9 mouse cellular contexts compared by ENCODE assay signal in the genomic region with DNA sequence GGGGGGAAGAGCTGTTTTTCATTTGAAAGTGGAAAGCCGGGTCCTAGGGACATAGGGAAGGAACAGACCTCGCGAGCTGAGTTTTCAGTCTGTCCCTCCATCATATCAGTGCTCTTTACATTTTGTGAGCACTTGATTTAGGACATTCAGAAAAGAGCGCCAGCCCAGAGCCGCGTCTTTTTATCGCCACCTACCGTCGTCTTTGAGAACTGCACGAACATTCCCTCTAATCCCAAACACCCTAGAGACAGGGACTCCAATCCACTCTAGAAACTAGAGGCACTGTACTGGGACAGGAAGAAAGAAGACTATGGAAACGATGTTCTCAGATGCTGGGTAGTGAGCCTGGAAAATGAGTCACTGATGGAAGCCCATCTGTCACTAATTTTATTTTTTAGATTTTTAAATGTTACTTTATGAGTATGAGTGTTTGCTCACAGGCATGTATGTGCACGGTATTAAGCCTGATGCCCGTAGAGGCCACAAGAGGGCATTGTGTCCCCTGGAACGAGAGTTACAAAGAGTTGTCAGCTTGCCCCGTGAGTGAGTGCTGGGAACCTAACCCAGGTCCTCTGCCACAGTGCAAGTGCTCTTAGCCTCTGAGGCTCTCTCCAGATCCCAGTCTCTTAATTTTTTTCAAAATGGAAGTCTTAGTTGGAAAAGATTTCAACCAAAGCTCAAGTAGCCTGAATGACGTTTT. TPM values are rescaled to one million over a fixed set of nuclear protein-coding genes. Genes with fewer than 3 reads are reported as not detected.
DNase-seq lines count a peak whose midpoint lies in the region; ATAC-seq lines count a peak whose summit lies in the region.
"Had no signal": no experiment of that assay in that cellular context is flagged by ENCODE, and none has a peak within 500 bp of the region (broad histone marks: within the 10 kb centered on the region; RNA-seq: fewer than 3 reads in every experiment).

No protein-coding gene starts in this region.

- no peaks in the 10 kb centered on the region for H3K4me1 ChIP-seq in hindbrain, embryonic 16.5 days (ENCODE audit: control insufficient read depth, insufficient read depth, low read depth, low read length)
- no peaks in the 10 kb centered on the region for H3K4me1 ChIP-seq in midbrain, embryonic 15.5 days

- ATAC-seq in hindbrain, embryonic 16.5 days, result peak; percentile 58; the same call in 1 of the 2 replicates
- ATAC-seq in midbrain, embryonic 15.5 days (replicated peaks), result 0 out of 2 replicates have a peak, but pooled peaks have one; percentile 45

- no peaks in the 10 kb centered on the region for H3K27me3 ChIP-seq in hindbrain, embryonic 16.5 days (replicated peaks; ENCODE audit: control insufficient read depth, insufficient read depth, low read length)
- H3K27me3 ChIP-seq in midbrain, embryonic 15.5 days (replicated peaks), result 0 out of 2 replicates have a peak, but pooled peaks cover 3% of the 10 kb centered on the region
- H3K27me3 ChIP-seq: embryonic facial prominence, embryonic 15.5 days had no signal

- 26% methylated on average over 16 of the region's 16 CpGs for WGBS in hindbrain, embryonic 16.5 days
- 23% methylated on average over 16 of the region's 16 CpGs for WGBS in midbrain, embryonic 15.5 days

- DNase-seq in urinary bladder, adult 18-20 months (ENCODE audit: low spot score in 2 of 2), result peak; percentile 41 to 50
- no peak for DNase-seq in urinary bladder, postnatal 10 days (ENCODE audit: low spot score)
- peak; percentile 73 for DNase-seq in cerebellum, adult 9-10 months
- DNase-seq in frontal cortex, postnatal 14 days (ENCODE audit: low spot score in 2 of 2), result peak; percentile 23 to 76
- peak; percentile 65 to 78 for DNase-seq in left cerebral cortex, postnatal 25 days (ENCODE audit: low spot score in 2 of 2)
- peak; percentile 29 to 77 for DNase-seq in spleen, postnatal 4 days (ENCODE audit: low spot score in 2 of 2)

- no peak overlapping the region for H3K4me3 ChIP-seq in hindbrain, embryonic 16.5 days (ENCODE audit: low read length)
- no peak overlapping the region for H3K4me3 ChIP-seq in midbrain, embryonic 15.5 days
- H3K4me3 ChIP-seq: embryonic facial prominence, embryonic 15.5 days had no signal

- no peak overlapping the region for H3K9ac ChIP-seq in hindbrain, embryonic 16.5 days (ENCODE audit: low read depth, low read length)
- H3K9ac ChIP-seq in midbrain, embryonic 15.5 days, result no peak overlapping the region
- H3K9ac ChIP-seq: embryonic facial prominence, embryonic 15.5 days had no signal

- H3K36me3 ChIP-seq in hindbrain, embryonic 16.5 days (ENCODE audit: control insufficient read depth, insufficient read depth, low read length), result no peaks in the 10 kb centered on the region
- H3K36me3 ChIP-seq in midbrain, embryonic 15.5 days (replicated peaks), result no peaks in the 10 kb centered on the region
- H3K36me3 ChIP-seq: embryonic facial prominence, embryonic 15.5 days had no signal

- H3K27ac ChIP-seq in hindbrain, embryonic 16.5 days (ENCODE audit: low read depth, low read length), result no peak overlapping the region
- no peak overlapping the region for H3K27ac ChIP-seq in midbrain, embryonic 15.5 days
- H3K27ac ChIP-seq: embryonic facial prominence, embryonic 15.5 days had no signal

- no peaks in the 10 kb centered on the region for H3K9me3 ChIP-seq in hindbrain, embryonic 16.5 days (ENCODE audit: control insufficient read depth, low read length)
- no peaks in the 10 kb centered on the region for H3K9me3 ChIP-seq in midbrain, embryonic 15.5 days
- H3K9me3 ChIP-seq: embryonic facial prominence, embryonic 15.5 days had no signal

- H3K4me2 ChIP-seq in hindbrain, embryonic 16.5 days (ENCODE audit: low read length), result peak overlapping the region; percentile 26
- peak overlapping the region; percentile 31 for H3K4me2 ChIP-seq in midbrain, embryonic 15.5 days
- H3K4me2 ChIP-seq: embryonic facial prominence, embryonic 15.5 days had no signal

- intact Hi-C loops in left cerebral cortex, postnatal 25 days (cut with DNase I), result loop anchor here (2.0 to 10.0 kb wide), 6 partner anchors 94 to 516 kb away; a partner anchor contains a TSS

RNA-seq across cellular contexts. Expression of a gene that starts 11.9 kb away (rescaled TPM):
- polyA plus RNA-seq in hindbrain, embryonic 16.5 days (2015; fragmentation: Nextera tagmentation; extraction: Ambion mirVana), result 482 and 537 TPM in 2 replicates
- total RNA-seq in left cerebral cortex, postnatal 25 days (2021), result 100 to 1,000 TPM; 161 to 185 TPM
- 425 and 436 TPM in 2 replicates for polyA plus RNA-seq in midbrain, embryonic 15.5 days (2015; fragmentation: Nextera tagmentation; extraction: Ambion mirVana)

RNA-seq across cellular contexts. Expression of a gene that starts 46.3 kb away (rescaled TPM):
- 5.4 and 6.3 TPM in 2 replicates for polyA plus RNA-seq in hindbrain, embryonic 16.5 days (2015; fragmentation: Nextera tagmentation; extraction: Ambion mirVana)
- 1 to 10 TPM; 7.6 to 8.6 TPM for total RNA-seq in left cerebral cortex, postnatal 25 days (2021)
- polyA plus RNA-seq in midbrain, embryonic 15.5 days (2015; fragmentation: Nextera tagmentation; extraction: Ambion mirVana), result 5.5 and 5.6 TPM in 2 replicates
